Mouse (Mus musculus): ENCODE measurements around the gene Usp35. TPM values are rescaled to one million over a fixed set of nuclear protein-coding genes. Genes with fewer than 3 reads are reported as not detected.

Gene Usp35
- 2.9 and 5.8 TPM in 2 replicates for polyA plus RNA-seq (2012; rRNA removed; ENCODE audit: low replicate concordance)

DNA sequence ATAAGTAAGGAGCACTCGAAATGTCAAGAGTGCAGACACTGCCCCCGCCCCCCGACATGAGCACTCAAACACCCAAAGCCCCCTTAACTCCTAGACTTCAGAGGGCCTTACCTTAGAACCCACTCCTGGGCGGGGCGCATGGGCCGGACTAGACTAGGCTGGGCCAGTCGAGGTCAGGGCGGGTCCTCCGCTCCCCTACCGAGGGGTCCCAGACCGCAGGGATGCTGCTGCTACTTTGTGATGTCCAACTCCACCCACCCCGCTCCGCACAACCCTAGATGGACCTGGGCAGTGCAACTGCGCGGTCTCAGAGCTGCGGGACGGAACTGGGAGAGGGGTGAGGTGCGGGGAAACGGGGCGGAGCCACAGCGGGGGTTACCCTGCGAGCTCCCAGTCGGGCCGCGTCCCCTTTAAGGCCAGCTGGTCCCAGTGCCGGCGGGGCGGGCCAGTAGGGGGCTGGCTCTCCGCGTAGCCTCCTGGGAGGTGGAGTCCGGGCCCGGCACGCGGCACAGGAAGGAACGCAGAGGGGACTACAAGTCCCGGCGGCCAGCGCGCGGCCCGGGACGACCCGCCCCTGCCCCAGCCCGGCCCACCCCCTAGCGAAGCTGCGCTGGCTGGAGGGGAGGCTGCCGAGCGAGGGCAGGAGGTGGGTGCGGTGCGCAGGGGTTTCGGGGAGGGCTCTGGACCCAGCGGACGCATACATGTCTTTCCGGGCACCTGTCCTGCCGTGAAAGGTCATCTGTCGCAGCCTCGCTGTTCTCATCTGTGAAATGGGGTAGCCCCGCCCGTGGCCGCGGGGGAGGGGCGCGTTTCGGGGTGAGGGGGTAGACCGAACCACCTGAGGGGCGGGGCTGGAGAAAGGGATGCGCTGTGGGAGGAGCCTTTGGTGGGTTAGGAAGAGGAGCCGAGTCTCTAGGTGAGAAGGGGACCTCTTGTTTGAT is at the start of gene Usp35, which contains the start of gene Kctd21:
Gene Usp35 (minus strand): TSS at position 295 of the 941 bp plus-strand sequence.
Gene Kctd21 (plus strand): TSS at position 602 of the 941 bp plus-strand sequence.

Other genes with a start within 250 kb of the Usp35 start
- 2.9 and 3.5 TPM in 2 replicates for gene Kctd21, start 307 bp upstream of the Usp35 start, polyA plus RNA-seq (2012; rRNA removed; ENCODE audit: low replicate concordance)
- gene Alg8, start 39.6 kb upstream of the Usp35 start, polyA plus RNA-seq (2012; rRNA removed; ENCODE audit: low replicate concordance): 4.5 and 6.8 TPM in 2 replicates
- 111 and 263 TPM in 2 replicates for gene Ndufc2, start 68.0 kb upstream of the Usp35 start, polyA plus RNA-seq (2012; rRNA removed; ENCODE audit: low replicate concordance)
- 0.93 and 18.4 TPM in 2 replicates for gene Thrsp, start 85.7 kb upstream of the Usp35 start, polyA plus RNA-seq (2012; rRNA removed; ENCODE audit: low replicate concordance)
- 3.8 and 4.6 TPM in 2 replicates for gene Kctd14, start 119.3 kb upstream of the Usp35 start, polyA plus RNA-seq (2012; rRNA removed; ENCODE audit: low replicate concordance)
- 33.7 and 46.2 TPM in 2 replicates for gene Ints4, start 148.9 kb upstream of the Usp35 start, polyA plus RNA-seq (2012; rRNA removed; ENCODE audit: low replicate concordance)
- gene Aamdc, start 247.5 kb upstream of the Usp35 start, polyA plus RNA-seq (2012; rRNA removed; ENCODE audit: low replicate concordance): 28.7 and 45.8 TPM in 2 replicates
- 0.39 and 0.49 TPM in 2 replicates for gene Rsf1, start 247.9 kb upstream of the Usp35 start, polyA plus RNA-seq (2012; rRNA removed; ENCODE audit: low replicate concordance)

Measured in duodenum, adult 2 months (tissue).